Mouse (Mus musculus) testis, adult 10 weeks (tissue): ENCODE results near the gene C130073F10Rik. TPM values are rescaled to one million over a fixed set of nuclear protein-coding genes. Genes with fewer than 3 reads are reported as not detected.

Source experiments
- polyA plus RNA-seq: library from polyadenylated mRNA; stranded (reverse); fragments of 350-450 nt; fragmentation: Illumina TruSeq; extraction: RNeasy Lipid Tissue Mini Kit (QIAGEN cat#74804); gene quantifications from one replicate; pipeline ENCODE4 v1.2.3, GENCODE M21; 2014; ENCODE audit warnings: low read depth, low replicate concordance

C130073F10Rik gene
- not detected for polyA plus RNA-seq

DNA sequence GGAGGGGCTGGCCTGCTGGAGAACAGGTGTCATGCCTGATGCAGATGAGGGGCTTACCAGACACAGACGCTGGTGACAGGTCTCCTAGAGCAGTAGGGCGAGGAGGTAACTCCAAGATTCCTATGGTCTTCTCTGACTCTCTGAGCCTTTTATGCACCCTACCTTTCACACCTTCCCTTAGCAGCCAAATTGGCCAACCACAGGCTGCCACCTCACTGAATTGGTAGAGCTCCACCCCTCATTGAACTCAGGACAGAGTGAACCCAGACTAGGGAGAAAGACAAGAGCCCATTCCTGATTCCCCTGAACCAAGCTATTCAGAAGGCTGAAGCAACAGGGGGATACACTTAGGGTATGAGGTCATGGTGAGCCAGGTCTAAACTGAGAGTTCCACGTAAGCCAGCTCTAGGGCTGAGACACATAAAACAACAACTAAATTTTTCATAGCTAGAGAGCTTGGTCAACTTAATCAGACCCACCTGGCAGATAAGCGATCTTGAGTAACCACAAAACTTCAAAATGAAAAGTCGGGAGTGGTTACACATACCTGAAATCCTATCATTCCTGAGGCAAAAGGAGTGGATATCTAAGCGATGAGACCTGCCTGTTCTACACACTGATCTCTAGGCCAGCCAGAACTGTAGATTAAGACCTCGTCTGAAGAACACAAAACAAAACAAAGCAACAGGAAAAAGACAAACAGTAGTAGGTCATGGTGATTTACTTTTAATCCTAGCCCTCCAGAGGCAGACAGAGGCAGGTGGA, at the start of gene C130073F10Rik:
C130073F10Rik (minus strand) TSS at position 134 of the 765 bp plus-strand sequence.

DNA sequence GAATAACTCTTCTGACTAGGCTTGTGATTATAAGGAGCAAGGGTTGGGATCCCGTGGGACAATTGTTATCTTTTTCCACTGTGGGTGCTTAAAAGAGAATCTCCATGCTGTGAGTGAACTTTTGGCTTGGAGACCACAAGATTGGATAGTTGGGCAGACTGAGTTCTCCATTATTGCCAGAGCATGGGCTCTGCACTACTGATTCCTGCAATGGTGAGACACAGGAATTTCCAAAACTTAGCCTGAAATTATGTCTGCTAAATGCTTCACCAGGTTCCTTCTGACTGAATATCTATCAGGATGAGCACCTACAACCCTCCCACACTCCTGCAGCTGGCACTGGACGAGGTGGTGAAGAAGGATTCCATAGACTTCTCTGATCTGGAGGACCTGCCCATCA, 46.5 kb upstream of the C130073F10Rik start, which contains the start of gene Gm12794:
Gm12794 (plus strand) TSS at position 301 of the 400 bp plus-strand sequence.

DNA sequence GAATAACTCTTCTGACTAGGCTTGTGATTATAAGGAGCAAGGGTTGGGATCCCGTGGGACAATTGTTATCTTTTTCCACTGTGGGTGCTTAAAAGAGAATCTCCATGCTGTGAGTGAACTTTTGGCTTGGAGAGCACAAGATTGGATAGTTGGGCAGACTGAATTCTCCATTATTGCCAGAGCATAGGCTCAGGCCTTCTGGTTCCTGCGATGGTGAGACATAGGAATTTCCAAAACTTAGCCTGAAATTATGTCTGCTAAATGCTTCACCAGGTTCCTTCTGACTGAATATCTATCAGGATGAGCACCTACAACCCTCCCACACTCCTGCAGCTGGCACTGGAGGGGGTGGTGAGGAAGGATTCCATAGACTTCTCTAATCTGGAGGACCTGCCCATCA, 15.2 kb upstream of the C130073F10Rik start, which contains the start of gene Gm12800:
Gm12800 (plus strand) TSS at position 301 of the 400 bp plus-strand sequence.

DNA sequence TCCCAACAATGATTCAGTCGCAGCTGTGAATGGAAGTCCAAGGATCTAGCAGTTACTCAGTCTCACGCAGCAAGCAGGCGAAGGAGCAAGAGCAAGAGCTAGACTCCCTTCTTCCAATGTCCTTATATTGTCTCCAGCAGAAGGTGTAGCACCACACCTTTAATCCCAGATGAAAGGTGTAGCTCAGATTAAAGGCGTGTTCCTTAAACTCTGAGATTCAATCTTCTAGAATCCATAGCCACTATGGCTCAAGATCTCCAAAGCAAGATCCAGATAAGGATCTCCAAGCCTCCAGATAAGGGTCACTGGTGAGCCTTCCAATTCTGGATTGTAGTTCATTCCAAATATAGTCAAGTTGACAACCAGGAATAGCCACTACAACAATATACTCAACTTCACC, 49.7 kb downstream of the C130073F10Rik start, which contains the start of gene B020004J07Rik:
B020004J07Rik (minus strand) TSS at position 101 of the 400 bp plus-strand sequence.

Other genes with a start within 250 kb of the C130073F10Rik start
- 20.3 TPM for gene Leprot, start 246.1 kb downstream of the C130073F10Rik start, polyA plus RNA-seq
- gene Lepr, start 176.4 kb downstream of the C130073F10Rik start, polyA plus RNA-seq: 1.6 TPM
- not detected for gene B020004J07Rik, start 49.8 kb downstream of the C130073F10Rik start, polyA plus RNA-seq
- gene Gm12800, start 15.3 kb upstream of the C130073F10Rik start, polyA plus RNA-seq: not detected
- not detected for gene Gm12794, start 46.6 kb upstream of the C130073F10Rik start, polyA plus RNA-seq
- not detected for gene Gm12790, start 87.3 kb upstream of the C130073F10Rik start, polyA plus RNA-seq
- gene Gm12789, start 92.8 kb upstream of the C130073F10Rik start, polyA plus RNA-seq: not detected
- 16.0 TPM for gene Pde4b, start 193.8 kb upstream of the C130073F10Rik start, polyA plus RNA-seq